8 mouse cellular contexts compared by ENCODE assay signal in the genomic region with DNA sequence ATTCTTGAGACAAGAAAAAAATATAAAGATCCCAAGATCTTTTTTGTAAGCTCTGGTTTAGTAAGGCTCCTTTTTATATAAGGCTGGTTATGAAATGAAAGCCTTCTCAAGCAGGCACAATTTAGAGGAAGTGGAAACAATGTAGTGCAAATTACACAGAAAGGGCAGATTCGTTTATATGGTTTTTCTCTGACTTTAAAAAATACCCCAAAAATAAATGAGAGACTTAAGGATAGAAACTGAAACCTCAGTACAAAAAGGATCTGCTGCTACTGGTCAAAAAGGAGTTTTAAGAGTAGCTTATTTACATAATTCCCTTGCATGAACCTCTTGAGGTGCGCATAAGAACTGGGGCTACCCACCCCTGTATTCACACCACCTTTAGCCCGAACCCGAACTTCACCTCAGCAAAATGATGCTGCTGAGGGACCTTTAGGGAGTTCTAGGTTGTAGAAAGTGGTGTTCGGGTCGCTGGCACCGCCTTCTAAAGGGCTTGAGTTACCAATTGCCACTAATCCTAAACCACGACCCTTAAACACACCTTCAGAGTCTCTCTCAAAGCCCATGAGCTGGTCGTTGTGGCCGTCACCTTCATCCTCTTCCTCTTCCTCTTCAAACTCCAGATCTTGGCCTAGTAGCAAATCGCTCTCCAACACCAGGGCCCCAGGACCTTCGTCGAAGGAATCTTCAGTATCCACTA. TPM values are rescaled to one million over a fixed set of nuclear protein-coding genes. Genes with fewer than 3 reads are reported as not detected.
DNase-seq lines count a peak whose midpoint lies in the region; ATAC-seq and TF ChIP-seq lines count a peak whose summit lies in the region.

No protein-coding gene starts in this region.

- WGBS in lung, embryonic 16.5 days, result 10% methylated on average over 13 of the region's 13 CpGs
- 14% methylated on average over 13 of the region's 13 CpGs for WGBS in embryonic facial prominence, embryonic 15.5 days
- WGBS in intestine, postnatal 0 days, result 12% methylated on average over 13 of the region's 13 CpGs
- 21% methylated on average over 13 of the region's 13 CpGs for WGBS in neural tube, embryonic 15.5 days

- H3K36me3 ChIP-seq in lung, embryonic 16.5 days (ENCODE audit: control insufficient read depth, insufficient read depth, low read length), result peaks cover 63% of the 10 kb centered on the region
- peaks cover 78% of the 10 kb centered on the region for H3K36me3 ChIP-seq in embryonic facial prominence, embryonic 15.5 days
- peaks cover 64% of the 10 kb centered on the region for H3K36me3 ChIP-seq in intestine, postnatal 0 days (ENCODE audit: control insufficient read depth, insufficient read depth)
- peaks cover 78% of the 10 kb centered on the region for H3K36me3 ChIP-seq in neural tube, embryonic 15.5 days

- intact Hi-C loops in left cerebral cortex, postnatal 36 days (cut with DNase I), result no loop called here

- peak overlapping the region; percentile 91 for H3K9ac ChIP-seq in lung, embryonic 16.5 days (ENCODE audit: low read length)
- peak overlapping the region; percentile 84 for H3K9ac ChIP-seq in embryonic facial prominence, embryonic 15.5 days
- H3K9ac ChIP-seq in intestine, postnatal 0 days (ENCODE audit: low read depth, low read length), result peak overlapping the region; percentile 75
- H3K9ac ChIP-seq in neural tube, embryonic 15.5 days (replicated peaks), result peak overlapping the region; percentile 97

- H3K9me3 ChIP-seq in lung, embryonic 16.5 days (ENCODE audit: control insufficient read depth, low read length), result peaks cover 4% of the 10 kb centered on the region
- peaks cover 4% of the 10 kb centered on the region; the same call in 1 of the 2 replicates for H3K9me3 ChIP-seq in embryonic facial prominence, embryonic 15.5 days (replicated peaks)
- no peaks in the 10 kb centered on the region; the same call in 1 of the 2 replicates for H3K9me3 ChIP-seq in intestine, postnatal 0 days (ENCODE audit: control insufficient read depth)
- peaks cover 4% of the 10 kb centered on the region for H3K9me3 ChIP-seq in neural tube, embryonic 15.5 days (replicated peaks)

- peak overlapping the region; percentile 80 for H3K4me3 ChIP-seq in lung, embryonic 16.5 days (ENCODE audit: low read length)
- peak overlapping the region; percentile 90 for H3K4me3 ChIP-seq in embryonic facial prominence, embryonic 15.5 days (replicated peaks)
- H3K4me3 ChIP-seq in intestine, postnatal 0 days (ENCODE audit: low read depth, low read length), result peak overlapping the region; percentile 77
- peak overlapping the region; percentile 95 for H3K4me3 ChIP-seq in neural tube, embryonic 15.5 days (replicated peaks)

- TF ChIP-seq CTCF in intestine, postnatal 0 days (IDR thresholded peaks at IDR 0.05; ENCODE audit: low read depth), result no peak

- no peaks in the 10 kb centered on the region for H3K27me3 ChIP-seq in lung, embryonic 16.5 days (ENCODE audit: control insufficient read depth, insufficient read depth, low read depth, low read length)
- H3K27me3 ChIP-seq in embryonic facial prominence, embryonic 15.5 days, result no peaks in the 10 kb centered on the region
- no peaks in the 10 kb centered on the region for H3K27me3 ChIP-seq in intestine, postnatal 0 days (replicated peaks; ENCODE audit: control insufficient read depth, insufficient read depth, low read length)
- no peaks in the 10 kb centered on the region for H3K27me3 ChIP-seq in neural tube, embryonic 15.5 days (replicated peaks)

- peaks cover 11% of the 10 kb centered on the region for H3K4me1 ChIP-seq in lung, embryonic 16.5 days (replicated peaks; ENCODE audit: control insufficient read depth, insufficient read depth, low read length)
- peaks cover 21% of the 10 kb centered on the region for H3K4me1 ChIP-seq in embryonic facial prominence, embryonic 15.5 days
- no peaks in the 10 kb centered on the region for H3K4me1 ChIP-seq in intestine, postnatal 0 days (replicated peaks; ENCODE audit: control insufficient read depth, insufficient read depth, low read length)
- H3K4me1 ChIP-seq in neural tube, embryonic 15.5 days, result peaks cover 29% of the 10 kb centered on the region

- H3K27ac ChIP-seq in lung, embryonic 16.5 days (ENCODE audit: low read length), result peak overlapping the region; percentile 65
- H3K27ac ChIP-seq in embryonic facial prominence, embryonic 15.5 days (replicated peaks), result peak overlapping the region; percentile 84
- H3K27ac ChIP-seq in intestine, postnatal 0 days (ENCODE audit: low read depth, low read length), result peak overlapping the region; percentile 82
- H3K27ac ChIP-seq in neural tube, embryonic 15.5 days (replicated peaks), result peak overlapping the region; percentile 88

- ATAC-seq in lung, embryonic 16.5 days (ENCODE audit: low read depth), result no peak
- no peak for ATAC-seq in embryonic facial prominence, embryonic 15.5 days (ENCODE audit: insufficient number of reproducible peaks, low FRiP score, low TSS enrichment, low read depth)
- ATAC-seq in intestine, postnatal 0 days, result no peak
- ATAC-seq in neural tube, embryonic 15.5 days (ENCODE audit: low FRiP score), result no peak

- DNase-seq in lung, postnatal 4 days, result no peak
- DNase-seq in cerebellum, adult 8-10 months, result no peak
- no peak for DNase-seq in right cerebral cortex, postnatal 36 days (ENCODE audit: low spot score in 2 of 2)
- DNase-seq in left cerebral cortex, postnatal 36 days (ENCODE audit: low spot score in 2 of 2), result no peak

- peak overlapping the region; percentile 62 for H3K4me2 ChIP-seq in lung, embryonic 16.5 days (ENCODE audit: low read depth, low read length)
- peak overlapping the region; percentile 79 for H3K4me2 ChIP-seq in embryonic facial prominence, embryonic 15.5 days (replicated peaks)
- peak overlapping the region; percentile 74 for H3K4me2 ChIP-seq in intestine, postnatal 0 days (replicated peaks; ENCODE audit: low read depth)
- H3K4me2 ChIP-seq in neural tube, embryonic 15.5 days, result peak overlapping the region; percentile 88

RNA-seq across cellular contexts. Expression of gene Zfp513, which starts 0.9 kb away (rescaled TPM):
- 5.8 and 6.6 TPM in 2 replicates for polyA plus RNA-seq in lung, embryonic 16.5 days (2015; fragmentation: Nextera tagmentation; extraction: Ambion mirVana)
- 12.2 and 12.5 TPM in 2 replicates for polyA plus RNA-seq in embryonic facial prominence, embryonic 15.5 days (2015; fragmentation: Nextera tagmentation; extraction: Ambion mirVana)
- polyA plus RNA-seq in intestine, postnatal 0 days (2015; fragmentation: Nextera tagmentation; extraction: Ambion mirVana), result 6.8 and 7.3 TPM in 2 replicates
- 14.2 and 14.9 TPM in 2 replicates for polyA plus RNA-seq in neural tube, embryonic 15.5 days (2015; fragmentation: Nextera tagmentation; extraction: Ambion mirVana)
- 10 to 100 TPM; 26.8 to 29.3 TPM for total RNA-seq in left cerebral cortex, postnatal 36 days (2021)

RNA-seq across cellular contexts. Expression of gene Eif2b4, which starts 8.0 kb away (rescaled TPM):
- 58.9 and 64.2 TPM in 2 replicates for polyA plus RNA-seq in lung, embryonic 16.5 days (2015; fragmentation: Nextera tagmentation; extraction: Ambion mirVana)
- polyA plus RNA-seq in embryonic facial prominence, embryonic 15.5 days (2015; fragmentation: Nextera tagmentation; extraction: Ambion mirVana), result 74.4 and 74.7 TPM in 2 replicates
- 43.7 and 45.1 TPM in 2 replicates for polyA plus RNA-seq in intestine, postnatal 0 days (2015; fragmentation: Nextera tagmentation; extraction: Ambion mirVana)
- 86.8 and 90.4 TPM in 2 replicates for polyA plus RNA-seq in neural tube, embryonic 15.5 days (2015; fragmentation: Nextera tagmentation; extraction: Ambion mirVana)
- total RNA-seq in left cerebral cortex, postnatal 36 days (2021), result 10 to 100 TPM; 36.2 to 41.1 TPM

RNA-seq across cellular contexts. Expression of gene Snx17, which starts 8.2 kb away (rescaled TPM):
- 144 and 145 TPM in 2 replicates for polyA plus RNA-seq in lung, embryonic 16.5 days (2015; fragmentation: Nextera tagmentation; extraction: Ambion mirVana)
- polyA plus RNA-seq in embryonic facial prominence, embryonic 15.5 days (2015; fragmentation: Nextera tagmentation; extraction: Ambion mirVana), result 138 and 150 TPM in 2 replicates
- 122 and 130 TPM in 2 replicates for polyA plus RNA-seq in intestine, postnatal 0 days (2015; fragmentation: Nextera tagmentation; extraction: Ambion mirVana)
- 111 and 120 TPM in 2 replicates for polyA plus RNA-seq in neural tube, embryonic 15.5 days (2015; fragmentation: Nextera tagmentation; extraction: Ambion mirVana)
- total RNA-seq in left cerebral cortex, postnatal 36 days (2021), result 10 to 100 TPM; 78.9 to 84.4 TPM

RNA-seq across cellular contexts. Expression of gene Ppm1g, which starts 19.3 kb away (rescaled TPM):
- 122 and 126 TPM in 2 replicates for polyA plus RNA-seq in lung, embryonic 16.5 days (2015; fragmentation: Nextera tagmentation; extraction: Ambion mirVana)
- polyA plus RNA-seq in embryonic facial prominence, embryonic 15.5 days (2015; fragmentation: Nextera tagmentation; extraction: Ambion mirVana), result 113 and 115 TPM in 2 replicates
- polyA plus RNA-seq in intestine, postnatal 0 days (2015; fragmentation: Nextera tagmentation; extraction: Ambion mirVana), result 54.8 and 55.4 TPM in 2 replicates
- polyA plus RNA-seq in neural tube, embryonic 15.5 days (2015; fragmentation: Nextera tagmentation; extraction: Ambion mirVana), result 167 and 173 TPM in 2 replicates
- total RNA-seq in left cerebral cortex, postnatal 36 days (2021), result 10 to 100 TPM; 70.2 to 71.8 TPM

RNA-seq across cellular contexts. Expression of gene Gtf3c2, which starts 21.2 kb away (rescaled TPM):
- 72.4 and 78.2 TPM in 2 replicates for polyA plus RNA-seq in lung, embryonic 16.5 days (2015; fragmentation: Nextera tagmentation; extraction: Ambion mirVana)
- polyA plus RNA-seq in embryonic facial prominence, embryonic 15.5 days (2015; fragmentation: Nextera tagmentation; extraction: Ambion mirVana), result 69.0 and 71.5 TPM in 2 replicates
- 23.1 and 26.2 TPM in 2 replicates for polyA plus RNA-seq in intestine, postnatal 0 days (2015; fragmentation: Nextera tagmentation; extraction: Ambion mirVana)
- 54.0 and 61.9 TPM in 2 replicates for polyA plus RNA-seq in neural tube, embryonic 15.5 days (2015; fragmentation: Nextera tagmentation; extraction: Ambion mirVana)
- total RNA-seq in left cerebral cortex, postnatal 36 days (2021), result 10 to 100 TPM; 48.0 to 73.7 TPM
